Mouse (Mus musculus) natural killer cell, adult 2 months (primary cell): ENCODE data around the gene Vav1.
A peak's percentile ranks its signal among the peaks of the same experiment; 100 is the strongest.
"Not testable (repeated sequence)": the region's sequence is repeated elsewhere in the genome, so short reads cannot be mapped to it uniquely, and the experiment has no call there.

Source experiments
- DNase-seq, 2 experiments: peaks; one replicate each; pipeline ENCODE4 v3.0.0; 2022; ENCODE audit warnings: low spot score in 2 of 2

Vav1 gene

DNA sequence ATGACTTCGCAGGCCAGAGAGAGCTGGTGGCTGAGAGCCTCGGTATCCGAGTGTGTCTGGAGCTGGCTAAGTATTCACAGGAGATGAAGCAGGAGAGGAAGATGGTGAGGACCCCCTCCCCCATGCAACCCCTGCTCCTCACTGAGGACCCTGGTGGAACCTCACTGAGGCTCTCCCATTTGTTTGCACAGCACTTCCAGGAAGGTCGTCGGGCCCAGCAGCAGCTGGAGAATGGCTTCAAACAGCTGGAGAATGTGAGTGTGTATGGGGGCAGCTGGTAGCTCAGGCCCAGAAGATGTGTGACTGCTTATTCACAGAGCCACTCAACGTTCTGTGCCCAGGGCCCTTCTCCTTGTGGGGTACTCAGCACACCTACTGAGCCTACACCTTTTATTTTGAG, 25.6 kb upstream of the Vav1 start:
- DNase-seq = no peak

DNA sequence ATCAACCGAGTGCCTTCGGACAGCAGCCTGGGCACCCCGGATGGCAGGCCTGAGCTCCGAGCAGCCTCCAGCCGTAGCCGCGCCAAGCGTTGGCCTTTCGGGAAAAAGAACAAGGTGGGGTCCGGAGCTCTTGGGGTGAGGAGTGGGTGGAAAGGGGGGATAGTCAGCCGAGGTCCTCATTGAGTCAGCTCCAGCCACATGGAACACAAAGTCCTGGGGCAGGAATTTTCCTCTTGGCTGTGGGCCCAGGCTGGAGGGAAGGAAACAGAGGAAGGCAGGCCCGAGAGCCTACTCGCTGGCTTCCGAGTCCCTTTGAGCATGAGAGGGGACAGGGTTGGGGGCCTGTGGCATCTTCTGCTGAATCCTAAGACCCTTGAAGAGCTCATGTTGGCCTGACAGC, 23.5 kb upstream of the Vav1 start:
- no peak for DNase-seq

DNA sequence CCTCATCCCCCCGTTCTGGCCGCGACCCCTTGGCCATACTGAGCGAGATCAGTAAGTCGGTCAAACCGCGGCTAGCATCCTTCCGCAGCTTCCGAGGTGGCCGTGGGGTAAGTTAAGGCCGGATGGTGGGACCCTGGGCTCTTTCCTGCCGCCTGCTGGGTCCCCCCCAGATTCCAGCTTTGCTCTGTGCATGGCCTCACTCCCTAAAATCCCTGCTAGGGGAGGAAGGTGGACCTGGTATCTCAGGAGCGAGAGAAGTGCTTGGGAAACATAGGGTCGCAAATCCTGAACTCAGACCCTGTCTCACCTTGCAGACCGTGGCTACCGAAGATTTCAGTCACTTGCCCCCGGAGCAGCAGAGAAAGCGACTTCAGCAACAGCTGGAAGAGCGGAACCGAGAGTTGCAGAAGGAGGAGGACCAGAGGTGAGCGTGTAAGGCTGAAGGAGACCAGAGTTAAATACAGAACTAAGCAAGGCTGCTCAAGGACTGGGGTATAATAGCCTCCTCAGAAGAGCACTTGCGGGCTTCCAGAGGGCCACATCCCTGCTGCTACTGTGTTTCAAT, 21.9 kb upstream of the Vav1 start:
- no peak for DNase-seq

DNA sequence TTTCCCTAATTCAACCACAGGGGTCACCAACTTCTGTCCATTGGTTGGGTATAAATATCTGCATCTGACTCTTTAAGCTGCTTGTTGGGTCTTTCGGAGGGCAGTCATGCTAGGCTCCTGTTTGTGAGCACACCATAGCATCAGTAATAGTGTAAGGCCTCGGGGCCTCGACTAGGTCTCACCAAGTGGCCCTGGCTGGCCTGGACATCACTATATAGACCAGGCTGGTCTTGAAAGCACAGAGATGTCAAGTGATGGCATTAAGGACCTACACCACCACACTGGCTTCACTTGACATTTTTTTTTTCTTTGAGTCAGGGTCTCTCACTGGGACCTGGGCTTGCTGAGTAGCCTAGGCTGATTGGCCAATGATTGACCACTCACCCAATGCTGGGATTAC, 20.7 kb upstream of the Vav1 start:
- no peak for DNase-seq

DNA sequence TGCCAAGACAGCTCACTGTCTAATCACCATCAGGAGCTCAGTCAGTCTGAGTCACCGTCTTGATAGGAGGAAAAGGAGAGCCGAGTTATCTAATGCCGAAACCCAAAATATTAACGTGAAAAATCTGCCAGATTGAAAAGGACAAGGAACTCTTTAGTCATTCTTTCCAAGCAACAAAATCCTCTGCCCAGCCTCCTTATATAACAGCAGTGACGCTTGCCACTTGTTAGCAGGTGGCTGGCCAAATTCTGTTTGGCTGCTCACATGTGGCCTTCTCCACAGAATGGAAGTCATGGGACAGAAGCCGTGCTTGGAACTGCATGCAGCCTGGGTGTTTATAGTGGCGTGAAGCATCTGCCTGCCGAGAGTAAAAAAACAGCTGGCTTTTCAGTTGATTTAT, 19.2 kb upstream of the Vav1 start:
- DNase-seq = no peak

DNA sequence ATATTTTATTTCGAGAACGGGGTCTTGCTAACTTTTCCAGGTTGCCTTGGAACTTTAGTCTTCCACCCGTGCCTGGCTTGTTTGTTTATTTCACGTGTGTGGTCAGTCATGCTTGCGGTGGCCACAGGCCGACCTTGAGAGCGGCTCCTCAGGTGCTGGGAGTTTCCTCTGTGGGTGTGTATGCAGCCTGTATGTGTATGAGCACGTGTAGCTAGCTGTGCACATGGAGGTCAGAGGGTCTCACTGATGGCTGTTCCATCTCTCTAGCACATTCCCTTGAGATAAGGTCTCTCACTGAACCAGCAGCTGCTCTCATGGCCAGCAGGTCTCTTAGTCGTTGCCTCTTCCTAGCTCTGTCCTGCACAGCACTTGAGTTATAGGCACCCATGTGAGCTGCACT, 18.5 kb upstream of the Vav1 start:
- DNase-seq = no peak

DNA sequence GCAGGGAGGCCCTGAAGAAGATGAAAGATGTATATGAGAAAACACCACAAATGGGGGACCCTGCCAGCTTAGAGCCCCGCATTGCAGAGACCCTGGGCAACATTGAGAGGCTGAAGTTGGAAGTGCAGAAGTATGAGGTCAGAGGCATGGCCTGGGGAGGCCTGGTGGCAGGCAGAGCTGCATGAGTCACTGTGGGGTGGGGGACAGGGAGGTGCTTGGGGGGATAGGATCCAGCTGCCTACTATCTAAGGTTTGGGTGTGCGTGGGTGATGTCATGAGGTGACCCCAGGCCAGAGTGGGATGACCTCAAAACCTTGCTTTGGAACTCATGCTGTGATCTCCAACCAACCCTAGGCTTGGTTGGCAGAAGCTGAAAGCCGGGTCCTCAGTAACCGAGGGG, 17.6 kb upstream of the Vav1 start:
- DNase-seq = no peak

DNA sequence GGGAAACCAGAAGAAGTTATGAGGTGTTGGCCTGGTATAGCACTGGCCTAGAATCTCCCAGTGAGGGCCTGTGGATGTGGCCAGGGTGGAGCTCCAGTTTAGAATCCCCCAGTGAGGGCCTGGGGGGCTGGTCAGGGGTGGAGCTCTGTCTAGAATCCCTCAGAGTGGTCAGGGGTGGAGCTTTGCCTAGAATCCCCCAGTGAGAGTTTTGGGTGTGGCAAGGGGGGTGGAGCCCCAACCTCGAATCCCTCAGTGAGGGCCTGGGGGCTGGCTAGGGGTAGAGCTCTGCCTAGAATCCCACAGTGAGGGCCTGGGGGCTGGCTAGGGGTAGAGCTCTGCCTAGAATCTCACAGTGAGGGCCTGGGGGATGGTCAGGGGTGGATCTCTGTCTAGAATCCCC, 17.1 kb upstream of the Vav1 start:
- no peak for DNase-seq

DNA sequence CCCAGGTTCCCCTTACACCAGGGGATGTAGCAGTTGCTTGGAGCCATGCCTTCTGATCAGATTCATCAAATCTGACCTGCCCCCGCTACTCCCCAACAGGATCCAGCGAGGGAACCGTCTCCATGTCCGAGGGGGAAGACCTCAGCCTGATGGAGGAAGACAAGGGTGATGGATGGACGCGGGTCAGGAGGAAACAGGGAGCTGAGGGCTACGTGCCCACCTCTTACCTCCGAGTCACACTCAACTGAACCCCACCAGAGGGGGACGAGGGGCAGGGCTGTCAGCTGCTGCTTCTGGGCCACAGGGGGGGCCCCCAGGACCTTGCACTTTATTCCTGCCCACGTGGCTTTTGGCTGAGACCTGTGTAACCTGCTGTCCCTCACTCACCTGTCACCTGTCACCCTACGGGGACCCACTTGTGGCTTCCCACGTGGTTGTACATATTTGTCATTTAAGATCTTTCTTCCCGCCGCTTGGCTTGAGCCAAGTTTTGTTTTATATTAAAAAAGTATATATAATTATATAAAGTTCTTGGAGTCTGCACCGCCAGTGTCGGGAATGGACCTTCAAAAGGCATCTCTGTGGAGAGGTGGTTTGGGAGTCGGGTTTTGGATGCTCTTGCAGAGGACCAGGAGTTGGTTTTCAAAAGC, 15.9 kb upstream of the Vav1 start:
- no peak for DNase-seq

DNA sequence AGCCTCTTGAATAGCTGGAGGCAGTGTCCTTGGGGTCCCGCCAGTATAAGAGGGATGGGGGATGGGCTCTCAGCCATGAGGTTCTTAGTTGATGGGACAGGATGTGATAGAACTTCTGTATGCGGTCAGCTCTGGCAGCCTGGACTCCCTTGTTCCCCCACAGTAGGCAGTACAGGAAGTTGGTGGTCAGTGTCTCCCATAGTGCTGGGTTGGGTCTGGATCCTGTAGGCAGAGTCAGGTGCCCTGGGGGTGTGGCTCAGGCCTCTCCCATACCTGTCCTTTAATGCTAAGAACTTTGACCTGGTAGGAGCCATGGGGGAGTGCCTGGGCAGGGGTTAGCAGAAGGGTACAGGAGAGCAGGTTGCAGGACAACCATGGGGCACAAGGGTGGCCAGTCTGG, 14.7 kb upstream of the Vav1 start:
- peak; percentile 33 to 39 for DNase-seq

DNA sequence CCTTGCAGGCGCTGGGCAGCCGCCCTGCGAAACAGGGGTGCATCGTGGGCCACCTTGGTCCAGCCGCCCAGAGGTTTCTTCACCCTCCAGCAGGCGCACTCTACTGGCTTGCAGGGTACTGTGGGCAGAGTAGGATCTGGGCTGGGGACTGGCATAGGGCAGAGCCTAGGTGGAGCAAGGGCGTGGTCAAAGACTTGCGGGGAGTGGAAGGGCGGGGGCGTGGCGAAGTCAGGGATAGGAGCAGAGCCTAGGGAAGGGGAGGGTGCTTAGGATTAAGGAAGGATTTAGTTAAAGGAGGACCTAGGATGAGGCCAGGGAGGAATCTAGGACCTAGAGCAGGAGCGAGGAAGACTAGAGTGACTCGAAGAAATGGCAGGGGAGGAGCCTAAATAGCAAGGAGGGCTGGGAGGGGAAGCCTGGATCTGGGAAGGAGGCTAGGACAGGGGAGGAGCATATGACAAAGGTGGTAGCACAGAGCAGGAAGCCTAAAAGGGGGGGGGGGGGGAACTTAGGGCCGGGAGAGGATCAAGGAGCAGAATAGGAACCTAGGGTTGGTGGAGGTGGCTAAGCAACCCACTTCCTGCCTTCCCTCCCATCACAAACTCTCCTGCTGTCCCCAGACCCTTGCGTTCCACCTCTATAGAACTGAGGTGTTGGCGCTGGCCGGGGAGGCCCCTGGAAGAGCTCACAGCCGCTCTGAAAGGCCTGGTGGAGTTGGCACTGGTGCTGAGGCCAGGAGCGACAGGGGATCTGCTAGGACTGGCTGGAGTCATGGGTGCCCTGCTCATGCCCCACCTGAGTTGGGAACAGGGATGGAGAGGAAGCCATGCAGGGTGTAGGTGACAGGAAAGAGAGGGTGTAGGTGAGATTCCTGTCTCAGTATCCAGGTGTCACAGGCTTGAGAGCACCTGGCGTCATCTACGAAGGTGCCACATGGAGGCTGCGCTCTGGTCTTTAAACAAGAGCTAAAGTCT, 13.6 kb upstream of the Vav1 start:
- no peak for DNase-seq

DNA sequence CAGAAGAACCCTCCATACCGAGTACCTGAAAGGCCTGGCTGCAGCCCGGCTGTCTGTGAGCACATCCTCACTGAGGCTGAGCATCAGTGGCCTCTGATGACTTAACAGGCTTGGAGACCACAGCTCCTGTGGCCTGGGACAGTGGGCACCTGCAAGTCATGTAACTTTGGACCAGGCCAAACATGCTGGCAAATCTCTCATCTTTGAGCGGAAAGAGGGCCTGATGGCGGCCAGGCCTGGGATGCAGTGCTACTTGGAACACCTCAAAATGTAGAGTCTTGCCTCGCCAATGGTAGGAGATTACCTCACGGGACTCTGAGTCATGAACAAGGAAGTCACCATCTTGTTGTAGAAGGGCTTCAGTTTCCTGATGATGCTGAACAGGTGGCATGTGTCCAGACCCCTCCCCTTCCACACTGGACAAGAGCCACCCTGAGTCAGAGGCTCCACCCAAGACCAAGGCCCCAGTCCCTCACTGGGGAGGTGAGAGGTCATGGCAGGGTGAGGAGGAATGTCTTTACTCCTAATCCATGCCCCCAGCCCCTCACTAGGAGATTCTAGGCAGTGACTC, 11.3 kb upstream of the Vav1 start:
- no peak for DNase-seq

DNA sequence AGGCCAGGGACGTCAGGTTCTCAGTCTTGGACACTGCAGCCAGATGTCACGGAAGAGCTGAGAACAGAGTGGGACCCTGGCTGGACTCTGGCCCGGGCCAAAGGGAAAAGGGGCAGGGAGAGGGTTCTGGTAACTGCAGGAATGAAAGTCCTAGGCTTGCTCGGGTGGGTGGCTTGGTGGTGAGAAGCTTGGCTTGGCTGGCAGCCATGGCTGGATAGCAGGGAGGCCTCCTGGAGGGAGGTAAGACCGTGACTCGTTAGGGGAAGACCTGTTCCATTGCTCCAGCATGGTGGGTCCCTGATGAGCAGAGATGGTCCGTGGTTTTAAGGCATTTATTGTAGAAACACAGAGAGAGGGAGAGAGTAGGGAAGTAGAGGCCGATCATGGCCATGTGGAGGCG, 7.6 kb upstream of the Vav1 start:
- no peak for DNase-seq

DNA sequence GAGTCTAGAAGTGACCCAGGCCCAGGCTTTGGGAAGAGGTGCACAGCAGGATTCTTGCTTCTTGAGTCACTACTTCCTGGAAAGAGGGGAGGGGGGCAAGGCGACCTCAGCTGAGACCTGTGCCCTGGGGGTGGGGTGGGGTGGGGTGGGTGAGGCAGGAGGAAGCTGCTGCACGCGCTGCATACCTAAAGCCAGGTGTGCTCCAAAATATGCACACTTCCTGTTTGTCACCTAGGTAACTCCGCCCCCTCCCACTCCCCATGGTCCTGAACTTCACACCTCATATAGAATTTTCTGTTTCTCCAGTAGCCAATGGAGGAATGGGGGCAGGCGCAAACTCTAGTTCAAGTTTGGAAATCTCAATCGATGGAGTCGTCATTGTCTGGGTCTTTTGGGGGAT, 5.1 kb upstream of the Vav1 start:
- no peak for DNase-seq

DNA sequence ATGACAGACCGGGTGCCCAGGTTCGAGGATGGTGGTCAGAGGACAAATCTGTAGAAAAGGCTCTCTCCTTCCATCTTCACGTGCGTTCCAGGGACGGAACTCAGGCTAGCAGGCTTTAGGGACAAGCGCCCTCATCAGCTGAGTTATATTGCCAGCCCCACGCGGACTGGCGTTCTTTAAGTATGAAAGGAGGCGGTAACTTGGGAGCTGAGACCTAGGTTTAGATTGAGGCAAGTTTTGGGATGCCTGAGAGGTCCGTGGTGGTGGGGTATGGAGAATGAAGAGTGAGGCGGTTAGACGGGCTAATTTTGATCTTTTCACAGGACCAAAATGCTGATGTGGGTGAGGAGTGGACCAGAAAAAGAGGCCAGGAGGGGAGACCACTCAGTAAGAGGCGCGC, 4.2 kb upstream of the Vav1 start:
- no peak for DNase-seq

DNA sequence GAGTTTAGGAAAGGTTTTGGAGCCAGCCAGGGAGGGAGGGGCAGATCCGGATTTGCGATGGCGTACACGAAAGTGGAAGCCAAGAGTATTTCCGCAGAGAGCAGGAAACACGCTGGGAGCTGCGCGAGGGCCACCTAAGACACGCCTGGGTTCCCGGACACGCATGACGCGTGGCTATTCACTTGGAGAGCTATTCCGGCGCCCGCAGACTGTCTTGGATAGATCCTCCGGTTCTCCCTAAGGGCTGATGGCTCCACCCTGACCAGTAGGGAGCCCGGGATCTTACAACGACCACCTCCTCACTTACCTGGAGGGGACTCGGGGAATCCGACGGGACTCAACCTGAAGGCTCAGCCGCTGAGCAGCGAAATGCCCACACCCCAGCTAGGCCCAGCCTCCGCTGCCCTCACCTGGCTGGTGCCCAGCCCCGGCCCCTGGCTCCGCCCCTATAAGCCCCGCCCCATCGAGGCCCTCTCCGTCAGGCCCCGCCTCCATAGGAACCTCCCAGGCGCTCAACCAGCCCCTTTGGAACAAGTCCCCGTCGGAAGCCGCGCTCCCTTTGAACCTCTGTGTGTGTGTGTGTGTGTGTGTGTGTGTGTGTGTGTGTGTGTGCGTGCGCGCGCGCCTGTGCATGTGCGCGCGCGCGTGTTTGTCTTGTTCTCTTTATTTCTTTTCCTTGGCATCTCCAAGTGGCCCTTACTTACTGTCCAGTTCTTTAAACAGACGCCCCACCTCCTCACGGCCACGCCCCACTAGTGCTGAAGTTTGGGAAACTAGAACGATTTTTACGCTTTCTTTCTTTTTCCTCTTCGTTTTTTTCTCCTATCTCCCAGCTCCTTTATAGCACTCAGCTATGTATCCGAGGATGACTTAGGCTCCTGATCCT, 3.5 kb upstream of the Vav1 start:
- peak; percentile 77 to 85 for DNase-seq

DNA sequence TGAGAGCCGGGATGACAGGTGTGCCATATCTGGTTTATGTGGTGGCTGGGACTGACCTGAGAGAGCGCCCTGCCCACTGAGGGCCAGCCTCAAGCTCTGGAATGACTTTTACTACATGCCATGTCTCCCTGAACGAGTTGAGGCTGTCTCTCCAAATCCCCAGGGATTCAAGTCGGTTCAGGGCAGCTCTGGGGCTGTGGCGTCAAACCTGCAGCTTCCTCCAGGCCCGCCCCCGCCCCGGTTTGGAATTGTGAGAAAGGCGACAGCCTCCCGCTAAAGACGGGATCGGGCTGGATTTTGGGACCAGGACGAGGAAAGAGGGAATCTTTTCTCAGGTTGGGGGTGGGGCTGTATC, 2.9 kb upstream of the Vav1 start:
- DNase-seq = no peak

DNA sequence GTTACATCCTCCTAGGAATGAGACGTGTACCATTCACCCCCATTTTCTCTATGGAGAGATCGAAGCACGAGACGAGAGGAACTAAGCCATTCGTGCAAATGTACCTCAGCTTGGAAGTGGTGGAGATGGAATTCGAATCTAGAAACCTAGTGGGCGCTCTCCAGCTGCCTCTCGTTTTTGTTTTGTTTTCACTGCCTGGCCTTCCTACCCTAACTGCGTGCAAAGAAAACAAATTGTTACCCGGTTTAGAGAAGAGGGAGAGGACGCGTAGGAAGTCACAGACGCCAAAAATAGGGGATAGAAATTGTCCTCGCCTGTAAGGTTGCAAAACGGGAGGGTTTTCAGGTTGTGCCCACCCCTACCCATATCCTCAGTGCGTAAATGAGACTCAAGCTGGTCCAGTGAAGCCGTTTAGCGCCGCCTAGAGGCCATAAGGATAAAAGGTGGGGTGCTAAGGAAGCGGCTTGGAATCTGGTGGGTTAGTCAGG, 2.2 kb upstream of the Vav1 start:
- DNase-seq = peak; percentile 64 to 74

DNA sequence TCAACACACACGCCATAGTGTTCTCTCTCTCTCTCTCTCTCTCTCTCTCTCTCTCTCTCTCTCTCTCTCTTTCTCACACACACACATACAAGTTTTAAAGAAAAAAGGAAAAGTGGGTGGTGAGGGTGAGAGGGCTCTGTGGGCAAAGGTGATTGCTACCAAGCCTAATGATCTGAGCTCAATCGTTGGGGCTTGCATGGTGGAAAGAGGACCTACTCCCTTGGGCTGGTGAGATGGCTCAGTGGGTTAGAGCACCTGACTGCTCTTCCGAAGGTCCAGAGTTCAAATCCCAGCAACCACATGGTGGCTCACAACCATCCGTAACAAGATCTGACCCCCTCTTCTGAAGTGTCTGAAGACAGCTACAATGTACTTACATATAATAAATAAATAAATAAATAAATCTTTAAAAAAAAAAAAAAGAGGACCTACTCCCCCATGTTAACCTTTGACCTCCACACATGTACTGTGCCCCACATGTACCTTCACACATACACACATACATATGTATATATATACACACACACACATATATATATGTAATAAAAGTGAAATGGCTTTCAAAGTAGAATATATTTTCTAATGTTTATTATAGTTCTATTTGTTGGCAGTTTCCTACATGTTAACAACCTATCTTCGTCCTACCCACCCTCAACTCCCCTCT, 1.2 kb upstream of the Vav1 start:
- DNase-seq = not testable (repeated sequence)

DNA sequence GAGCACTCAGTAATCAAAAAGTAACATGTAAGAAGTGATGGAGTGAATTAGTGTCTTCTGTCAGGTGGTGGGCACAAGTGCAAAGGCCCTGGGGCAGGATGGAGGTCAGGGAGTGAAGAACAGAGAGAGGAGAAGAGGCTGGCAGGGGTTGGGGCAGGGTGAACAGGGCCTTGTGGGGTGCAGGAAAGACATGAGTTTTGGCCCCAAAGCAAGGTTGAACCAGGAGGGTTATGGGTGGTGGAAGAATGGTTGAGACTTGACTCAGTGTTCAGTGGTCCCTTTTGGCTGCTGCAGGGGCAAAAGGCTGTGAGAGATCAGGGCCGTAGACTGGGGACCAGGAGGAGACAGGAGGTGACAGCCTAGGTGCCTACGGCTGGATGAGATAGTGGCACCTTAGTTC, 363 bp upstream of the Vav1 start:
- DNase-seq = no peak
